Mouse (Mus musculus) CH12.LX (cell line): ENCODE measurements around the gene Map1a. TPM values are rescaled to one million over a fixed set of nuclear protein-coding genes. Genes with fewer than 3 reads are reported as not detected.

Experiments used
- DNase-seq: peaks from one replicate; pipeline ENCODE4 v3.0.0-alpha.2; 2013; ENCODE audit errors: extremely low read depth
- H3K27ac ChIP-seq: 2 replicates; pipeline ENCODE4 v1.5.1; 2012; ENCODE audit warnings: low read depth, mild to moderate bottlenecking, control low read depth, moderate library complexity; ENCODE audit not compliant: insufficient read depth
- H3K27me3 ChIP-seq: replicated peaks from 2 replicates; pipeline ENCODE3; 2012; ENCODE audit warnings: inconsistent platforms
- H3K36me3 ChIP-seq, 2 experiments: replicated peaks in 1 of 2; 2 replicates each; pipeline versions ENCODE3 to v1.6.1; 2012; ENCODE audit warnings: inconsistent platforms in 1 of 2, low read length in 1 of 2, mild to moderate bottlenecking in 1 of 2, mixed read lengths in 1 of 2, moderate library complexity in 1 of 2; ENCODE audit not compliant: control insufficient read depth in 1 of 2, insufficient read depth in 1 of 2
- H3K4me1 ChIP-seq, 2 experiments: 2 replicates each; pipeline ENCODE4 v1.6.1; 2012; ENCODE audit warnings: inconsistent platforms in 1 of 2, moderate library complexity in 1 of 2; ENCODE audit not compliant: insufficient read depth in 2 of 2, control insufficient read depth in 1 of 2
- H3K4me2 ChIP-seq: 2 replicates; pipeline ENCODE4 v1.6.1; 2012; ENCODE audit warnings: low read depth, mild to moderate bottlenecking, control low read depth; ENCODE audit not compliant: poor library complexity, insufficient read depth, severe bottlenecking
- H3K4me3 ChIP-seq, 3 experiments: fragments of 150-350 bp in 1 of 3; sonication (generic) in 1 of 3; replicated peaks in 1 of 3; 2 replicates each; pipeline versions ENCODE3 to v1.5.1; 2011 to 2012; ENCODE audit warnings: low read depth in 2 of 3, low read length in 2 of 3, mild to moderate bottlenecking in 2 of 3, moderate library complexity in 2 of 3, control low read depth in 1 of 3, improper control_type of control experiment in 1 of 3, inconsistent platforms in 1 of 3, mixed read lengths in 1 of 3; ENCODE audit not compliant: poor library complexity in 1 of 3
- H3K79me2 ChIP-seq: replicated peaks from 2 replicates; pipeline ENCODE4 v1.6.1; 2012; ENCODE audit warnings: mild to moderate bottlenecking, moderate library complexity; ENCODE audit not compliant: control insufficient read depth, poor library complexity, insufficient read depth, severe bottlenecking; ENCODE audit errors: extremely low read depth
- H3K9ac ChIP-seq: 2 replicates; pipeline ENCODE4 v1.6.1; 2012; ENCODE audit warnings: low read depth, mild to moderate bottlenecking, control low read depth, moderate library complexity; ENCODE audit not compliant: insufficient read depth
- H3K9me3 ChIP-seq: replicated peaks from 2 replicates; pipeline ENCODE3; 2012; ENCODE audit warnings: low read length, inconsistent platforms, mixed read lengths
- CTCF ChIP-seq, 2 experiments: IDR thresholded peaks in 1 of 2; conservative IDR thresholded peaks in 1 of 2; 2 replicates each; pipeline ENCODE4 v1.5.1; 2011 to 2012; ENCODE audit warnings: low read depth in 2 of 2, low read length in 2 of 2, improper control_type of control experiment in 1 of 2, inconsistent platforms in 1 of 2, mild to moderate bottlenecking in 1 of 2, moderate library complexity in 1 of 2
- ELF1 ChIP-seq: IDR thresholded peaks from 2 replicates; pipeline ENCODE4 v1.6.1; 2014; ENCODE audit warnings: low read depth, mild to moderate bottlenecking, inconsistent platforms, low read length, improper control_type of control experiment
- EP300 ChIP-seq: IDR thresholded peaks from 2 replicates; pipeline ENCODE4 v1.6.1; 2011; ENCODE audit warnings: low read length, improper control_type of control experiment
- ETS1 ChIP-seq: conservative IDR thresholded peaks from 2 replicates; pipeline ENCODE4 v1.6.1; 2012; ENCODE audit warnings: low read depth, mild to moderate bottlenecking, inconsistent platforms, low read length, improper control_type of control experiment, moderate library complexity
- IRF4 ChIP-seq: IDR thresholded peaks from 2 replicates; pipeline ENCODE4 v1.6.1; 2014; ENCODE audit warnings: low read depth, mild to moderate bottlenecking, inconsistent platforms, low read length, improper control_type of control experiment
- KAT2A ChIP-seq: IDR thresholded peaks from 2 replicates; pipeline ENCODE4 v1.6.1; 2012; ENCODE audit warnings: low read length, improper control_type of control experiment, inconsistent platforms; ENCODE audit not compliant: insufficient replicate concordance
- MAFK ChIP-seq: IDR thresholded peaks from 2 replicates; pipeline ENCODE4 v1.6.1; 2011; ENCODE audit warnings: low read length, improper control_type of control experiment; ENCODE audit not compliant: insufficient replicate concordance
- MAX ChIP-seq: IDR thresholded peaks from 2 replicates; pipeline ENCODE4 v1.6.1; 2011; ENCODE audit warnings: low read length, improper control_type of control experiment
- MAZ ChIP-seq: IDR thresholded peaks from 2 replicates; pipeline ENCODE4 v1.6.1; 2012; ENCODE audit warnings: low read depth, mild to moderate bottlenecking, inconsistent platforms, low read length, improper control_type of control experiment, moderate library complexity
- MXI1 ChIP-seq: IDR thresholded peaks from 2 replicates; pipeline ENCODE4 v1.6.1; 2011; ENCODE audit warnings: mild to moderate bottlenecking, low read depth, low read length, improper control_type of control experiment
- MYC ChIP-seq: IDR thresholded peaks from 2 replicates; pipeline ENCODE4 v1.6.1; 2011; ENCODE audit warnings: low read depth, mild to moderate bottlenecking, improper control_type of control experiment, low read length
- POLR2A ChIP-seq: IDR thresholded peaks from 2 replicates; pipeline ENCODE4 v1.6.1; 2011; ENCODE audit warnings: low read depth, mild to moderate bottlenecking, improper control_type of control experiment, low read length
- ZNF384 ChIP-seq: IDR thresholded peaks from 2 replicates; pipeline ENCODE4 v1.6.1; 2012; ENCODE audit warnings: low read depth, low read length, improper control_type of control experiment, inconsistent platforms
- dilution Hi-C: fragments of 300-500 bp; cut with MboI; formaldehyde crosslinking; loops from 2 replicates; pipeline ENCODE4 v1.14.3; 2020; ENCODE audit warnings: low sequenced_read_pairs; ENCODE audit not compliant: extremely low pct_unique_long_range_greater_than_20kb, extremely low pct_ligation_motif_present
- in situ Hi-C: fragments of 300-500 bp; cut with MboI; formaldehyde crosslinking; loops from 3 replicates; pipeline ENCODE4 v1.14.3; 2019; ENCODE audit warnings: low sequenced_read_pairs, low pct_ligation_motif_present, low pct_unique_long_range_greater_than_20kb, mixed read lengths
- polyA plus RNA-seq: library from polyadenylated mRNA; unstranded; fragments of >175 nt; gene quantifications from 2 replicates; pipeline ENCODE4 v1.2.1, GENCODE M21; 2012; ENCODE audit warnings: low read depth; ENCODE audit not compliant: insufficient read length
- total RNA-seq, 2 experiments: library from RNA; depleted of rRNA; stranded (reverse); fragments of 300-350 nt in 1 of 2; fragments of >200 nt in 1 of 2; gene quantifications; 2 replicates each; pipeline ENCODE4 v1.2.3; 2012 to 2014

Map1a gene
- total and polyA plus RNA-seq, 3 experiments = 0.16 to 7.2 (median 0.38) TPM

DNA sequence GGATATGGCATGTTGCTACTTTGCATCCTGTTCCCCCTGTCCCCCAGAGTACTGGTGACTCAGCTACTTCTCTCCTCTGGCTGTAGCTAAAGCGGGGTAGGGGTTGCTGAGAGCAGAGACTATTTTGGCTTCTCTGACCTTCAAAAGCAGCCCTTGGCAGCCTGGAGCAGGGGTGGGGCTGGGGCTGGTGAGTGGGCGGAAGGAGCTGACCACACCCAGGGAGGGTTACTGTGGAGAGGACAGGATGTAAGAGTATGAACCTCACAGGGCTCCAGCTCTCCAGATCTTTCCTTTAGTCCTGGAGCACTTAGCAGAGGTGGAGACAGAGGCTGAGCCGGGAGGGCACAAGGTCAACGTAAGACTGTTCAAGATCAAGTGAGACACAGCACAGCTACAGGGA, 4.8 kb downstream of the Map1a start:
- H3K9ac ChIP-seq = no peak overlapping the region
- H3K4me1 ChIP-seq = peaks cover 25 to 60% of the 10 kb centered on the region in 2 experiments
- TF ChIP-seq ELF1 (no peak), POLR2A (no peak), MAFK (peak; percentile 11; the same call in 1 of the 2 replicates), KAT2A (no peak), EP300 (no peak)
- H3K36me3 ChIP-seq = peaks cover 0 to 5% of the 10 kb centered on the region in 2 experiments
- H3K4me3 ChIP-seq = peak overlapping the region in 2 of 3 experiments; percentile 9 to 43
- peak overlapping the region; percentile 7; the same call in 1 of the 2 replicates for H3K4me2 ChIP-seq
- in situ Hi-C loops (no loop called here), dilution Hi-C loops (no loop called here)
- H3K27me3 ChIP-seq = peaks cover 13% of the 10 kb centered on the region
- peak; percentile 75 for DNase-seq
- H3K27ac ChIP-seq = no peak overlapping the region
- no peaks in the 10 kb centered on the region for H3K9me3 ChIP-seq
- H3K79me2 ChIP-seq = no peaks in the 10 kb centered on the region

DNA sequence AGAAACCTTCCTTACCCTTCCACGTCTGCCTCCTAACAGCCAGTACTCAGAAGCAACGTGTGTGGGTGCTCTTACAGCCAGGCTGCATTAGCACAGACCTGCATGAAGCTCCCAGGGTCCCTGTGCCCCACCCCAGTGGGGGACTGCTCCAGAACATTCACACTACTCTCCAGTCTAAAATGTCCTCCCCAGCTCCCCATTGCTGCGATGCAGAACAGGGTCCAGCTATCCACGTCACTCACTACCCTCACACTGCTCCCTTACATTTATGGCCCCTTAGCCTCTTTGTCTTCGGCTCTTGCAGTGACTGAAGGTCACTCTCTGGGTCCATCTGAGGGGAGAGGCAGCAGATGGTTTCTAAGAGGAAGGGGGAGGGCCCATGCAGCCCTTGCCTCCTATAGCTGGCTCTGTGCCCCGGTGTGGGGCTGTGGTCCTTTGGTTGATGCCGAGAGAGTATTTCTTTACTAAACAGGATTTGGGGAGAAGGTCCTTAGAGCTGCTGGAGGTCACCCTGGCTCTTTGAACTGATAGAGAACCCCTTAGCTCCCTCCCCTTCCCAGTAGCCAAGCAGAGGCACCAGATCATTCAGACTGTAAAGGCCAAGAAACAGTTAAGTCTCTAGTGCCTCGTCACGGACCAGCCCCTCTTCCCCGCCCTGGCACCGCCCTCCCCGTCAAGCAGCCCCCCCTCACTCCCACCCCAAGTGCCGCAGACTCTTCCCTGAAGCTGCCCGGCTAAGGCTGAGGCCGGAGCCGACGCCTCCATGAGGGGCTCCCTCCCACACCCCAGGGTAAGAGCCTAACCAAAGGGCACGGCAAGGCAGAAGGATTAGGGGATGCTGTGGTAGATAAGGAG, 5.6 kb downstream of the Map1a start:
- Histone ChIP-seq H3K9me3 (no peaks in the 10 kb centered on the region), H3K27me3 (peaks cover 11% of the 10 kb centered on the region), H3K9ac (no peak overlapping the region), H3K79me2 (no peaks in the 10 kb centered on the region), H3K4me1 (peaks cover 22 to 56% of the 10 kb centered on the region in 2 experiments)
- dilution Hi-C loops = no loop called here
- TF ChIP-seq MAX (no peak), MXI1 (no peak), IRF4 (no peak), MYC (no peak), KAT2A (no peak), MAZ (no peak), CTCF (conservative IDR thresholded peaks at IDR 0.05 in 1 of 2, IDR thresholded peaks at IDR 0.05 in 1 of 2; ENCODE audit: low read depth in 2 of 2, low read length in 2 of 2) (no peak), ZNF384 (no peak), ETS1 (no peak), ELF1 (no peak)
- TF ChIP-seq, all 38 proteins: peak for 0
- H3K4me2 ChIP-seq = no peak overlapping the region; the same call in 1 of the 2 replicates
- peak overlapping the region in 2 of 3 experiments; percentile 9 to 43 for H3K4me3 ChIP-seq
- in situ Hi-C loops = no loop called here
- peaks cover 0 to 13% of the 10 kb centered on the region in 2 experiments for H3K36me3 ChIP-seq
- no peak overlapping the region for H3K27ac ChIP-seq
- no peak for DNase-seq
